Comparison of ENCODE assay signal across 25 mouse cellular contexts in genomic region chr15:97810399-97810798, GRCm38 (mm10).
"Had no signal": no experiment of that assay in that cellular context is flagged by ENCODE, and none has a peak within 500 bp of the region (broad histone marks: within the 10 kb centered on the region; RNA-seq: fewer than 3 reads in every experiment).

No protein-coding gene starts in this region.

- DNase-seq: left cerebral cortex, postnatal 4 days; liver; liver, embryonic 13.5 days; liver, postnatal 0 days; lung, adult 2 months; lung, postnatal 14 days had no signal

- H3K27me3 ChIP-seq: limb, embryonic 12.5 days; limb, embryonic 13.5 days; limb, embryonic 15.5 days; liver, embryonic 12.5 days; liver, embryonic 13.5 days; liver, embryonic 15.5 days; lung, embryonic 15.5 days; midbrain, embryonic 12.5 days; midbrain, embryonic 13.5 days; midbrain, embryonic 15.5 days had no signal

- H3K4me2 ChIP-seq: limb, embryonic 12.5 days; limb, embryonic 13.5 days; limb, embryonic 15.5 days; liver, embryonic 11.5 days; liver, embryonic 12.5 days; liver, embryonic 13.5 days; liver, embryonic 15.5 days; lung, embryonic 14.5 days; lung, embryonic 15.5 days; midbrain, embryonic 11.5 days; midbrain, embryonic 12.5 days; midbrain, embryonic 13.5 days; midbrain, embryonic 15.5 days had no signal

- H3K9me3 ChIP-seq: limb, embryonic 10.5 days; limb, embryonic 12.5 days; limb, embryonic 13.5 days; limb, embryonic 15.5 days; liver, embryonic 12.5 days; liver, embryonic 13.5 days; liver, embryonic 15.5 days; lung, embryonic 15.5 days; megakaryocyte, embryonic 14.5 days; midbrain, embryonic 10.5 days; midbrain, embryonic 12.5 days; midbrain, embryonic 13.5 days; midbrain, embryonic 15.5 days had no signal

- H3K9ac ChIP-seq: limb, embryonic 12.5 days; limb, embryonic 13.5 days; limb, embryonic 15.5 days; liver, embryonic 12.5 days; liver, embryonic 13.5 days; liver, embryonic 14.5 days; liver, embryonic 15.5 days; liver, postnatal 0 days; lung, embryonic 14.5 days; lung, embryonic 15.5 days; midbrain, embryonic 12.5 days; midbrain, embryonic 13.5 days; midbrain, embryonic 15.5 days had no signal

- H3K27ac ChIP-seq: limb, embryonic 10.5 days; limb, embryonic 12.5 days; limb, embryonic 13.5 days; limb, embryonic 15.5 days; liver, embryonic 12.5 days; liver, embryonic 13.5 days; liver, embryonic 14.5 days; liver, embryonic 15.5 days; lung, embryonic 15.5 days; macrophage; midbrain, embryonic 10.5 days; midbrain, embryonic 12.5 days; midbrain, embryonic 13.5 days; midbrain, embryonic 15.5 days had no signal

- H3K4me3 ChIP-seq: limb, embryonic 10.5 days; limb, embryonic 12.5 days; limb, embryonic 13.5 days; limb, embryonic 15.5 days; liver, embryonic 12.5 days; liver, embryonic 13.5 days; liver, embryonic 15.5 days; lung, embryonic 15.5 days; megakaryocyte, embryonic 14.5 days; midbrain, embryonic 10.5 days; midbrain, embryonic 12.5 days; midbrain, embryonic 13.5 days; midbrain, embryonic 15.5 days; myocyte had no signal

- ATAC-seq: liver, embryonic 12.5 days; liver, postnatal 0 days; midbrain, embryonic 13.5 days; midbrain, embryonic 15.5 days; midbrain, embryonic 16.5 days had no signal
